ENCODE assay signal across 9 mouse cellular contexts in the genomic region with DNA sequence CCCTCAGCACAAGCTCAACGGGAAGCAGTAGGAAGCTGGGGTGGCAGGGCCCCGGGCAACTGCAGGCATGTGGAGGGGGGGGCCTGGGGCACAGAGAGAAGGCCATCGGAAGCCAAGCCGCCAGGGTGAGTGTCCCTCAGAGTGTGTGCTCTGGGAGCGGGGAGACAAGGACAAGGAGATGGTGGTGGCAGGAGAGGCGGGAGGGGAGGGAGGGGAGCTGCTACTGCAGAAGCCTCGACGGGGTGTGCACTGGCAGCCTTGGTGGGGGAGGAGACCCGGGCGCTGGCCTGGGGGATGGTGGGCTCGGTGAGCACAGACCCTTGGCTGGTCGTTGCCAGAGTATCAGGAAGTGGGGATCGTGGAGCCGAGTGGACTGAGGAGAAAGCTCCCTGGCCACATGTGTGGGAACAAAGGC. TPM values are rescaled to one million over a fixed set of nuclear protein-coding genes. Genes with fewer than 3 reads are reported as not detected.
DNase-seq lines count a peak whose midpoint lies in the region; ATAC-seq lines count a peak whose summit lies in the region.
"Had no signal": no experiment of that assay in that cellular context is flagged by ENCODE, and none has a peak within 500 bp of the region (broad histone marks: within the 10 kb centered on the region; RNA-seq: fewer than 3 reads in every experiment).

No protein-coding gene starts in this region.

- H3K9me3 ChIP-seq in intestine, embryonic 16.5 days (ENCODE audit: control insufficient read depth, low read length), result no peaks in the 10 kb centered on the region

- H3K4me3 ChIP-seq in intestine, embryonic 16.5 days (ENCODE audit: low read length), result peak overlapping the region; percentile 4

- DNase-seq in adrenal gland, postnatal 14 days, result peak; percentile 48
- DNase-seq in adrenal gland, postnatal 36 days, result no peak
- peak; percentile 72 to 81 for DNase-seq in right cerebral cortex, postnatal 10 days (ENCODE audit: low spot score in 2 of 2)
- no peak for DNase-seq in right cerebral cortex, postnatal 36 days (ENCODE audit: low spot score in 2 of 2)
- peak; percentile 66 for DNase-seq in right cerebral cortex, postnatal 4 days
- no peak for DNase-seq in adrenal gland, adult 18-20 months (ENCODE audit: low spot score in 2 of 2)
- no peak for DNase-seq in lung, postnatal 10 days

- peak overlapping the region; percentile 13; the same call in 1 of the 2 replicates for H3K4me2 ChIP-seq in intestine, embryonic 16.5 days (ENCODE audit: low read depth, low read length)

- WGBS in intestine, embryonic 16.5 days, result under 1% methylated on average over 14 of the region's 14 CpGs

- no peaks in the 10 kb centered on the region for H3K4me1 ChIP-seq in intestine, embryonic 16.5 days (ENCODE audit: control insufficient read depth, insufficient read depth, low read length)

- peak overlapping the region; percentile 17 for H3K9ac ChIP-seq in intestine, embryonic 16.5 days (ENCODE audit: low read depth, low read length)

- no peaks in the 10 kb centered on the region for H3K36me3 ChIP-seq in intestine, embryonic 16.5 days (ENCODE audit: control insufficient read depth, insufficient read depth, low read length)

- ATAC-seq in intestine, embryonic 16.5 days, result no peak

- peaks cover 72% of the 10 kb centered on the region for H3K27me3 ChIP-seq in intestine, embryonic 16.5 days (replicated peaks; ENCODE audit: control insufficient read depth, insufficient read depth, low read length)

- H3K27ac ChIP-seq in intestine, embryonic 16.5 days (ENCODE audit: low read length), result no peak overlapping the region

RNA-seq across cellular contexts. Expression of gene Lrrc4b, which starts 13.6 kb away (rescaled TPM):
- 6.1 and 7.7 TPM in 2 replicates for total RNA-seq in adrenal gland, postnatal 14 days (2021)
- total RNA-seq in adrenal gland, postnatal 36 days (2021), result 1 to 10 TPM; 3.9 to 4.9 TPM
- polyA plus RNA-seq in intestine, embryonic 16.5 days (2015; fragmentation: Nextera tagmentation; extraction: Ambion mirVana), result 0.31 and 0.43 TPM in 2 replicates
- 1 to 10 TPM; 5.0 to 7.3 TPM for total RNA-seq in adrenal gland, adult 18-20 months (2021)

RNA-seq across cellular contexts. Expression of gene Aspdh, which starts 22.8 kb away (rescaled TPM):
- 0.75 and 13.0 TPM in 2 replicates for total RNA-seq in adrenal gland, postnatal 14 days (2021)
- under 1 TPM in 1 of 2 experiments, not detected in 1; 0.63 TPM for total RNA-seq in adrenal gland, postnatal 36 days (2021)
- 2.3 and 2.4 TPM in 2 replicates for polyA plus RNA-seq in intestine, embryonic 16.5 days (2015; fragmentation: Nextera tagmentation; extraction: Ambion mirVana)
- total RNA-seq in adrenal gland, adult 18-20 months (2021), result not detected
- polyA plus RNA-seq: spleen, adult 2 months had no signal

RNA-seq across cellular contexts. Expression of gene Josd2, which starts 25.4 kb away (rescaled TPM):
- total RNA-seq in adrenal gland, postnatal 14 days (2021), result 45.9 and 51.2 TPM in 2 replicates
- total RNA-seq in adrenal gland, postnatal 36 days (2021), result 10 to 100 TPM; 53.9 to 61.0 TPM
- 83.5 and 86.3 TPM in 2 replicates for polyA plus RNA-seq in intestine, embryonic 16.5 days (2015; fragmentation: Nextera tagmentation; extraction: Ambion mirVana)
- total RNA-seq in adrenal gland, adult 18-20 months (2021), result 10 to 100 TPM; 40.0 to 42.6 TPM

RNA-seq across cellular contexts. Expression of gene Emc10, which starts 53.9 kb away (rescaled TPM):
- total RNA-seq in adrenal gland, postnatal 14 days (2021), result 81.5 and 85.9 TPM in 2 replicates
- total RNA-seq in adrenal gland, postnatal 36 days (2021), result 10 to 100 TPM; 91.2 to 99.2 TPM
- 77.2 and 87.0 TPM in 2 replicates for polyA plus RNA-seq in intestine, embryonic 16.5 days (2015; fragmentation: Nextera tagmentation; extraction: Ambion mirVana)
- 100 to 1,000 TPM in 1 of 2 experiments, 10 to 100 TPM in 1; 95.4 to 101 TPM for total RNA-seq in adrenal gland, adult 18-20 months (2021)

RNA-seq across cellular contexts. Expression of gene Fam71e1, which starts 54.0 kb away (rescaled TPM):
- total RNA-seq in adrenal gland, postnatal 14 days (2021), result 7.8 and 10.9 TPM in 2 replicates
- 1 to 10 TPM; 8.5 to 9.5 TPM for total RNA-seq in adrenal gland, postnatal 36 days (2021)
- 5.9 and 6.2 TPM in 2 replicates for polyA plus RNA-seq in intestine, embryonic 16.5 days (2015; fragmentation: Nextera tagmentation; extraction: Ambion mirVana)
- 1 to 10 TPM; 5.6 to 8.9 TPM for total RNA-seq in adrenal gland, adult 18-20 months (2021)

Comparison
In these comparisons a context has a peak if more than half of its experiments do, and no peak if none do; other contexts are left out.
1. DNase-seq: peak in adrenal gland, postnatal 14 days (single experiment), right cerebral cortex, postnatal 10 days (2 of 2) and right cerebral cortex, postnatal 4 days (single experiment); none in adrenal gland, postnatal 36 days (0 of 2), right cerebral cortex, postnatal 36 days (0 of 2), adrenal gland, adult 18-20 months (0 of 2) and lung, postnatal 10 days (single experiment).